Mouse (Mus musculus) frontal cortex, adult (tissue): ENCODE data around the gene Ecel1.
A peak's percentile ranks its signal among the peaks of the same experiment; 100 is the strongest.

Source experiments
- ATAC-seq: cut with Nextera tagmentation; 2 replicates; pipeline ENCODE4 v1.9.2; 2017; ENCODE audit warnings: mild to moderate bottlenecking, moderate library complexity, mixed read lengths; ENCODE audit not compliant: low TSS enrichment

The Ecel1 gene

GRCm38 (mm10) chr1:87171312-87171711, 15.0 kb upstream of the Ecel1 start:
- ATAC-seq, result no peak

GRCm38 (mm10) chr1:87170458-87170857, 14.1 kb upstream of the Ecel1 start:
- no peak for ATAC-seq

DNA sequence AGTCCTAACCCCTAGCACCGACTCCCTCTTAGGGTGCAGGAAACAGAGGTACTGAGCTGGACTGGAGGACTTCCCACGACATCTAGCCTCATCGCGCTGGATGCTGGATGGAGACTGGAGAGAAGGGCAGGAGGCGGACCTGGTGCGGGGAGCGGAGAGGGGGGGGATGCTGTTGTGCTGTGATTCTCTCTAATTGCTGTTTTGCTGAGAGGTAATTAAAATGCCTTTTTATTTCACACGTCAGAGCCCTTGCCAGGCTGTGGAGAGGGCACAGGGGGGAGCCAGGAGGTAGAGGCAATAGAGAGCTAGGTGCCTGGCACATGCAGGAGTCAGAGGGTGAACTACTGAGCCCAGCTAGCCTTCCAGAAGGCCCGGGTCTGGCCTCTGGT, 8.5 kb upstream of the Ecel1 start:
- no peak for ATAC-seq

- no peak for ATAC-seq
Observed at GRCm38 (mm10) chr1:87164164-87164795, 8.0 kb upstream of the Ecel1 start.

- ATAC-seq, result no peak
Observed at GRCm38 (mm10) chr1:87159396-87159795, 3.1 kb upstream of the Ecel1 start.

DNA sequence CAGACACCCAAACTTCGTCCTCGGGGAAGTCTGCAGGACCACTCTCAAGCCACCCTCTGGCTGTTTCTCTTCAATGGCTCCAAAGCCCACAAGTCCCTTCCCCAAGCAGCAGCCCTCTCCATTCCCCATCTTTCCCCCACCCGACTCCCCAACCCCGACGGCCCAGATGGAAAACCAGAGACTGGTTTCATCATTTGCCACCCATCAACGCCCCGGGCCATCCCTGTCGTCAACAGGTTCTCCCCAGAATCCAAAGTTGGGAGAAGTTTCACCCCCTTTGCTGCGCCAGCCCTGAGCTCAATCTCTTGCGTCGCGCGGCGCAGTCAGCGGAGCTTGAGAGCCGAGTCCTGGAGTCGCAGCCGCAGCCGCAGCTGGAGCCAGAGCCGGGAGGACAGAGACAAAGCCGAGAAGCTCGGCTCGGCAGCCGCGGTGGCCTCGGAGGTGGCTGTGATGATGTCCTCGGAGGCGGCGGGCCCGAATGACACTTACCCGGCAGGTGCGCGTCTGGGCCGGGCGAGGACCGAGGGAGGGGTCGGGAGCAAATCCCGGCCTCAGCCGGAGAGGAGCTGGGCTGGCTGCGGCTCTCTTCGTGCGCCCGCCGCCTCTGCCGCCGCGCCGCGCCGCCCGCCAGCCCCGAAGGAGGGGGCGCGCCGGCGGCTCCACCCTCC, 656 bp downstream of the Ecel1 start:
- ATAC-seq, result peak; percentile 72

DNA sequence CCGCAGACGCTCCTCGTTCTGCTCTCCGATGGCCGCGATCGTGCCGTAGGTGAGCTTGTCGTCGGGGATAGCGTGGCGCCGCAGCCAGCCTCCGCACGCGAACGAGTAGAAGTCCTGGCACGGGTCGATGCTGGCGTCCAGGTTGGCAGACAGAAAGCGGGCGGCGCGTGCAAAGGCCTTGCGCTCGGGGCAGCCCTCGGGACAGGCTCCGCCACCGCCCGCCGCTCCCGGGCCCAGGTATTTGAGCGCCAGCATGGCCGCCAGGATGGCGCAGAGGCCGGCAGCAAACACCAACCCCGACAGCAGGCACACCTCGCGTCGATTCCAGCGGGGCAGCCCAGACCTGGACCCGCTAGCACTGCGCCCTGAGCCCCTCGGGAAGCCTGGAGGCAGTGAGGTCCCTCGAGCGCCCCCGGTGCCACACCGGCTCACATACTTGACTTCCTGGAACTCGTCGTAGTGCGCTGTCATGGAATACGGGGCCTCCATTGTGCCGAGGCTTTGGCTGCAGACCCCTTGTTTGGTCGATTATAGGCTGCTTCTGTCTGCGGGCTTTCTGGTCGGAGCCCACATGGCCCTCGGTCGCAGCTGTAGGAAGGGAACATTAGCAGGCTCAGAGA, 1.7 kb downstream of the Ecel1 start:
- ATAC-seq, result no peak

DNA sequence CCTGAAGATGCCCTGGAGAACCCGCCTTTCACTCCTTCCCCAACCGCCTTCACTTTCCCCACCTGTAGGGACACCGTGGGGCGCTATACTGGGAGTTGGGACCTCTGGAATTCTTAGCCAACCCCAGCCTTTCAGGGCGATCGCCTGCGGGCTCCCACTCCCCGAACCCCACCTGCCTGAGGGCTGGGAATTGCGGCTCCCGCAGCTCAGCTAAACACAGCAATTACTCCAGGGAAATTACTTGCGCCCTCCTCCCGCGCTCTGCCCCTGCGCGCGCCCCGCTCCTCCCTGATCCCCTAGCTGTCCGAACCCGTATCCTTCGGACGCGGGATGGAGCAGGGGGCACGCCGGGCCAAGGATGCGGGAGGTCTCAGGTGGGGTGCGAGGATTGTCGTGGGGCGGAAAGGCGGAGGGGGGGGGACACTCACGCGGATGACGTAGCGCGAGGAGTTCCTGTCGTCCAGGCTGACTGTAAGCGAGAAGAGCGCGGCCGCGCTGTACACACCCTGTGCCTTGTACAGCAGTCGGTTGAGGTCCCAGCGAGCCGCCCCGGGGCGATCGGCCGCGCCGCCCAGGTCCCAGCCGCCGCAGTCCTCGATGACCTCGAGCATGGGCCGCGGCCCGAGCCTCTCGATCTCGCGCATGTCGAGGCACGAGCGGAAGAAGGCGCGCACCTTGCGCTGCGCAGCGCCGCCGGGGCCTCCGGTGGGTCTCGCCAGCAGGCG, 2.4 kb downstream of the Ecel1 start:
- ATAC-seq, result no peak

DNA sequence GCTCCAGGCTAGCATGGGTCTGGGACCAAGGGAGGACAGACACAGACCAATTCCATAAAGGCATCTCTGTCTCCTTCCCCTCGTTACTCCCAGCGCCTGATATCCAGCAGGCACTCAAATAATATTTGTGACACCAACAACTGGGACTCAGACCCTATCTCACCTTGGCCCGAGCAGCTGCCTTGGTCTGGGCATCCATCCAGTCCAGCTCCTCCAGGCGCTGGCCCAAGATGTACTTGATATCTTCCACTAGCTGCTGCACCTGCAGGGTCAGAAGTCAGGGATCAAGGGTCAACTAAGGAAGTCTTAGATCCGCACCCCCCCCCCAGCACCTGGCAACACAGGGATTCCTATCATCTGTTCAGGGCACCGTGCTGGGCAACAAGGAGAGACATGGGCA, 5.0 kb downstream of the Ecel1 start:
- no peak for ATAC-seq

DNA sequence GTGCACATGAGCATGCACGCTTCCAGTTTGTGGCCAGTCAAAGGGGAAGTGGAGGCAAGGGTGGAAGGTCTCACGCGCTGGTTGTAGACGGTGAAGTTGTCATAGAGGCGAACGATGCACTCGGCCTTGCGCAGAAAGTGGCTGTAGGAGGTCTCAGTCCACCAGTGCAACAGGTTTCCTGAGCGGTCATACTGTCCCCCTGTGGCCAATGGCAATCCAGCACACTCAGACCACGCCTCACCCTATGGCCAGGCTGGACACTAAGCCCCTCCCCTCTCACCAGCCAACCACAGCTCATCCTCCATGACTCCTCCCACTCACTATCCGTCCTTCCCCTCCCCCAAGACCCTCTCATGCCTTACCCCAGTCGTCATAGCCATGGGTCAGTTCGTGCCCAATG, 6.9 kb downstream of the Ecel1 start:
- no peak for ATAC-seq

GRCm38 (mm10) chr1:87143141-87143540, 13.2 kb downstream of the Ecel1 start:
- no peak for ATAC-seq

GRCm38 (mm10) chr1:87142456-87142855, 13.9 kb downstream of the Ecel1 start:
- ATAC-seq, result no peak

GRCm38 (mm10) chr1:87141550-87141949, 14.8 kb downstream of the Ecel1 start:
- no peak for ATAC-seq

GRCm38 (mm10) chr1:87131803-87132202, 24.5 kb downstream of the Ecel1 start:
- no peak for ATAC-seq

GRCm38 (mm10) chr1:87127206-87128030, 28.9 kb downstream of the Ecel1 start:
- ATAC-seq, result no peak

GRCm38 (mm10) chr1:87124673-87125072, 31.6 kb downstream of the Ecel1 start, which contains the start of gene Akp3:
TSS of gene Akp3 (plus strand) at chr1:87124973.
- ATAC-seq, result no peak

DNA sequence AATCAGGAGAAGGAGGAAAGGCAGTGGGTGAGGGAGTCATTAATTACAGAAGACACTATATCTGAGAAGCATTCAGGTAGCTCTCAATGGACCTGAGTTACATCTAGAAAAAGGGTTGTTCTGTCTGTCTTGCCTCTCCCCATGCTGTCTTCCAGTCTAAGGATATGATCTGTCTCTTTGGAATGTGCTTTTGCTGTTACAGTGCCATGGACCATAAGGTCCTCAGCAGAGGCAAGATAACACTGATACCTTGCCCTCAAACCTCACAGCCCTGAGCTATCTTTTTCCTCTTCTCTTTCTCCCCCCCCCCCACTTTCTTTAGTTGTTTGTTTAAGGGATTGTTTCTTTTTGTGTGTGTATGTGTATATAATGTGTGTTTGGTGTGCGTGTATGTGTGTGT, 41.5 kb downstream of the Ecel1 start:
- ATAC-seq, result no peak

GRCm38 (mm10) chr1:87111719-87112354, 44.5 kb downstream of the Ecel1 start:
- no peak for ATAC-seq

GRCm38 (mm10) chr1:87108564-87108963, 47.8 kb downstream of the Ecel1 start:
- no peak for ATAC-seq

DNA sequence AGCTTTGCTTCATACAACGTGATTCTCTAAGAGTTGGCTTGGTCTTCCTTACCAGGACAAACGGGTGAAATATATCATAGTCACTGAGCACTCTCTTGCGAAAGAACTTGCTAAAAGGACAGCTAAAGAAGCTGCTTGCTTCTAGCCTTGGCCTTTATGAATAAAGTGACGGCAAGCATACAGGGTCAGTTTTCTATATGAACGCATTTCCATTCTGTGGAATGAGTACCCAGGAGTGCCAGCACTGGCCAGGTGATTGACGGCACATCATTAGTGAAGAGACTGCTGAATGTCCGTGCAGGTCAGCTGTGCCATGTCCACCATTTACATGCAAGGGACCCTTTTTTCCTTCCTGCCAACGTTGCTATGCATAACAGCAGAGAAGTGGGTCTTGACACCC, 49.8 kb downstream of the Ecel1 start:
- no peak for ATAC-seq

- no peak for ATAC-seq
Observed at GRCm38 (mm10) chr1:87103936-87104335, 52.4 kb downstream of the Ecel1 start.
